Mouse (Mus musculus): Measurements from ENCODE around the gene Ccdc57. TPM values are rescaled to one million over a fixed set of nuclear protein-coding genes. Genes with fewer than 3 reads are reported as not detected.

Ccdc57 gene
- polyA plus RNA-seq, 1 experiment from 2014 or later = 9.2 TPM

GRCm38 (mm10) chr11:120964195-120965157, 31.8 kb upstream of the Ccdc57 start:
- peaks cover 76% of the 10 kb centered on the region for H3K36me3 ChIP-seq (ENCODE audit: insufficient read depth, low read length)
- 86% methylated on average over 10 of the region's 10 CpGs for whole genome bisulfite sequencing
- H3K4me3 ChIP-seq (ENCODE audit: low read length) = no peak overlapping the region
- no peak overlapping the region for H3K27ac ChIP-seq (ENCODE audit: low read length)
- no peaks in the 10 kb centered on the region for H3K9me3 ChIP-seq (ENCODE audit: low read length)
- no peak overlapping the region for H3K9ac ChIP-seq (replicated peaks; ENCODE audit: low read length)
- ATAC-seq (ENCODE audit: low FRiP score, low TSS enrichment) = no peak
- no peaks in the 10 kb centered on the region for H3K27me3 ChIP-seq (ENCODE audit: insufficient read depth, low read length)
- H3K4me2 ChIP-seq (replicated peaks; ENCODE audit: low read depth, low read length) = no peak overlapping the region
- peaks cover 8% of the 10 kb centered on the region for H3K4me1 ChIP-seq (ENCODE audit: insufficient read depth, low read length)

GRCm38 (mm10) chr11:120962909-120963308, 30.2 kb upstream of the Ccdc57 start:
- no peak for ATAC-seq (ENCODE audit: low FRiP score, low TSS enrichment)
- Histone ChIP-seq H3K27me3 (ENCODE audit: insufficient read depth, low read length) (no peaks in the 10 kb centered on the region), H3K27ac (ENCODE audit: low read length) (no peak overlapping the region), H3K9ac (replicated peaks; ENCODE audit: low read length) (no peak overlapping the region), H3K9me3 (ENCODE audit: low read length) (no peaks in the 10 kb centered on the region), H3K4me2 (replicated peaks; ENCODE audit: low read depth, low read length) (no peak overlapping the region), H3K4me3 (ENCODE audit: low read length) (no peak overlapping the region), H3K4me1 (ENCODE audit: insufficient read depth, low read length) (peaks cover 20% of the 10 kb centered on the region), H3K36me3 (ENCODE audit: insufficient read depth, low read length) (peaks cover 69% of the 10 kb centered on the region)
- 80% methylated on average over 7 of the region's 7 CpGs for WGBS

GRCm38 (mm10) chr11:120962050-120962771, 29.5 kb upstream of the Ccdc57 start:
- WGBS = 92% methylated on average over 13 of the region's 13 CpGs
- peaks cover 69% of the 10 kb centered on the region for H3K36me3 ChIP-seq (ENCODE audit: insufficient read depth, low read length)
- H3K4me2 ChIP-seq (replicated peaks; ENCODE audit: low read depth, low read length) = no peak overlapping the region
- peaks cover 21% of the 10 kb centered on the region for H3K4me1 ChIP-seq (ENCODE audit: insufficient read depth, low read length)
- no peak overlapping the region for H3K9ac ChIP-seq (replicated peaks; ENCODE audit: low read length)
- ATAC-seq (ENCODE audit: low FRiP score, low TSS enrichment) = no peak
- no peak overlapping the region for H3K27ac ChIP-seq (ENCODE audit: low read length)
- H3K4me3 ChIP-seq (ENCODE audit: low read length) = no peak overlapping the region
- H3K27me3 ChIP-seq (ENCODE audit: insufficient read depth, low read length) = no peaks in the 10 kb centered on the region
- no peaks in the 10 kb centered on the region for H3K9me3 ChIP-seq (ENCODE audit: low read length)

GRCm38 (mm10) chr11:120961594-120961993, 28.9 kb upstream of the Ccdc57 start:
- Histone ChIP-seq H3K27me3 (ENCODE audit: insufficient read depth, low read length) (no peaks in the 10 kb centered on the region), H3K9ac (replicated peaks; ENCODE audit: low read length) (no peak overlapping the region), H3K27ac (ENCODE audit: low read length) (no peak overlapping the region), H3K9me3 (ENCODE audit: low read length) (no peaks in the 10 kb centered on the region), H3K4me1 (ENCODE audit: insufficient read depth, low read length) (peaks cover 20% of the 10 kb centered on the region), H3K4me3 (ENCODE audit: low read length) (no peak overlapping the region), H3K4me2 (replicated peaks; ENCODE audit: low read depth, low read length) (no peak overlapping the region), H3K36me3 (ENCODE audit: insufficient read depth, low read length) (peaks cover 69% of the 10 kb centered on the region)
- no peak for ATAC-seq (ENCODE audit: low FRiP score, low TSS enrichment)
- WGBS = 86% methylated on average over 7 of the region's 7 CpGs

GRCm38 (mm10) chr11:120960248-120960647, 27.6 kb upstream of the Ccdc57 start:
- no peak overlapping the region for H3K4me3 ChIP-seq (ENCODE audit: low read length)
- H3K36me3 ChIP-seq (ENCODE audit: insufficient read depth, low read length) = peaks cover 67% of the 10 kb centered on the region
- H3K27ac ChIP-seq (ENCODE audit: low read length) = no peak overlapping the region
- 64% methylated on average over 1 of the region's 1 CpGs for WGBS
- no peaks in the 10 kb centered on the region for H3K9me3 ChIP-seq (ENCODE audit: low read length)
- H3K9ac ChIP-seq (replicated peaks; ENCODE audit: low read length) = no peak overlapping the region
- no peak for ATAC-seq (ENCODE audit: low FRiP score, low TSS enrichment)
- H3K4me1 ChIP-seq (ENCODE audit: insufficient read depth, low read length) = peaks cover 16% of the 10 kb centered on the region
- no peaks in the 10 kb centered on the region for H3K27me3 ChIP-seq (ENCODE audit: insufficient read depth, low read length)
- no peak overlapping the region for H3K4me2 ChIP-seq (replicated peaks; ENCODE audit: low read depth, low read length)

- peaks cover 60% of the 10 kb centered on the region for H3K36me3 ChIP-seq (ENCODE audit: insufficient read depth, low read length)
- no peak overlapping the region for H3K27ac ChIP-seq (ENCODE audit: low read length)
- no peak overlapping the region for H3K4me2 ChIP-seq (replicated peaks; ENCODE audit: low read depth, low read length)
- H3K9ac ChIP-seq (replicated peaks; ENCODE audit: low read length) = no peak overlapping the region
- 64% methylated on average over 3 of the region's 3 CpGs for WGBS
- H3K4me3 ChIP-seq (ENCODE audit: low read length) = no peak overlapping the region
- peaks cover 13% of the 10 kb centered on the region for H3K4me1 ChIP-seq (ENCODE audit: insufficient read depth, low read length)
- no peaks in the 10 kb centered on the region for H3K9me3 ChIP-seq (ENCODE audit: low read length)
- H3K27me3 ChIP-seq (ENCODE audit: insufficient read depth, low read length) = no peaks in the 10 kb centered on the region
- ATAC-seq (ENCODE audit: low FRiP score, low TSS enrichment) = no peak
Measured at GRCm38 (mm10) chr11:120959564-120959963, 26.9 kb upstream of the Ccdc57 start.

GRCm38 (mm10) chr11:120959066-120959465, 26.4 kb upstream of the Ccdc57 start:
- WGBS = 81% methylated on average over 18 of the region's 18 CpGs
- Histone ChIP-seq H3K4me2 (replicated peaks; ENCODE audit: low read depth, low read length) (no peak overlapping the region), H3K4me1 (ENCODE audit: insufficient read depth, low read length) (peaks cover 12% of the 10 kb centered on the region), H3K9me3 (ENCODE audit: low read length) (no peaks in the 10 kb centered on the region), H3K36me3 (ENCODE audit: insufficient read depth, low read length) (peaks cover 55% of the 10 kb centered on the region), H3K27me3 (ENCODE audit: insufficient read depth, low read length) (no peaks in the 10 kb centered on the region), H3K4me3 (ENCODE audit: low read length) (no peak overlapping the region), H3K27ac (ENCODE audit: low read length) (no peak overlapping the region), H3K9ac (replicated peaks; ENCODE audit: low read length) (no peak overlapping the region)
- ATAC-seq (ENCODE audit: low FRiP score, low TSS enrichment) = no peak; the same call in 1 of the 2 replicates

- no peak for ATAC-seq (ENCODE audit: low FRiP score, low TSS enrichment)
- H3K4me2 ChIP-seq (replicated peaks; ENCODE audit: low read depth, low read length) = no peak overlapping the region
- WGBS = 47% methylated on average over 15 of the region's 15 CpGs
- H3K36me3 ChIP-seq (ENCODE audit: insufficient read depth, low read length) = peaks cover 42% of the 10 kb centered on the region
- peaks cover 12% of the 10 kb centered on the region for H3K4me1 ChIP-seq (ENCODE audit: insufficient read depth, low read length)
- H3K9me3 ChIP-seq (ENCODE audit: low read length) = no peaks in the 10 kb centered on the region
- no peak overlapping the region for H3K27ac ChIP-seq (ENCODE audit: low read length)
- no peaks in the 10 kb centered on the region for H3K27me3 ChIP-seq (ENCODE audit: insufficient read depth, low read length)
- no peak overlapping the region for H3K4me3 ChIP-seq (ENCODE audit: low read length)
- no peak overlapping the region for H3K9ac ChIP-seq (replicated peaks; ENCODE audit: low read length)
Measured at GRCm38 (mm10) chr11:120957731-120958257, 25.1 kb upstream of the Ccdc57 start.

GRCm38 (mm10) chr11:120957052-120957451, 24.4 kb upstream of the Ccdc57 start:
- H3K4me3 ChIP-seq (ENCODE audit: low read length) = no peak overlapping the region
- WGBS = 69% methylated on average over 7 of the region's 8 CpGs
- no peak overlapping the region for H3K4me2 ChIP-seq (replicated peaks; ENCODE audit: low read depth, low read length)
- H3K27me3 ChIP-seq (ENCODE audit: insufficient read depth, low read length) = no peaks in the 10 kb centered on the region
- ATAC-seq (ENCODE audit: low FRiP score, low TSS enrichment) = no peak
- H3K9ac ChIP-seq (replicated peaks; ENCODE audit: low read length) = no peak overlapping the region
- no peak overlapping the region for H3K27ac ChIP-seq (ENCODE audit: low read length)
- peaks cover 16% of the 10 kb centered on the region for H3K4me1 ChIP-seq (ENCODE audit: insufficient read depth, low read length)
- no peaks in the 10 kb centered on the region for H3K9me3 ChIP-seq (ENCODE audit: low read length)
- peaks cover 35% of the 10 kb centered on the region for H3K36me3 ChIP-seq (ENCODE audit: insufficient read depth, low read length)

All from kidney, embryonic 16.5 days (tissue).